Mouse (Mus musculus) ES-Bruce4 (cell line): ENCODE measurements around the gene Tgfa.

Source experiments
- CTCF ChIP-seq: IDR thresholded peaks from one replicate; pipeline ENCODE4 v1.8.1; 2011; ENCODE audit warnings: low read depth, low read length
- POLR2A ChIP-seq: IDR thresholded peaks from one replicate; pipeline ENCODE4 v1.8.1; 2011; ENCODE audit warnings: low read length; ENCODE audit not compliant: insufficient read depth

DNA sequence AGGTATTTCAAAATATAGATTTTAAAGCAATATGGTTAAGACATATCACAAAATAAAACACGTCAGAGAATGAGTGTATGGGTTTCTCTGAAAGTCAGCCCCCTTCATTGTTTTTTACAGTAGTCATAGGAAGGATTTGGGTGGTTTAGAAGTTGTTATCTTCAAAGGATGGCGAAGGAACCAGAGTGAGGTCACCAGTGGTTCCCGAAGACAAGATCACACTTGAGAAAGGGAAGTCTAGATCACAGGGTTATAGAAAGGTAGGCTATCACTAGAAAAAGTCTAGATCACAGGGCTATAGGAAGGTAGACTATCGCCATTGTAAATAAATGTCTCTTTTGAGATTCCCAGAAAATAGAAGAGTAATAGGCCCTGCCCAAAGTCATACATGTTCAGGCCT, 23.7 kb downstream of the Tgfa start:
- TF ChIP-seq POLR2A (no peak), CTCF (no peak)
